Mouse (Mus musculus) MEL (cell line): ENCODE measurements around the gene Ksr1.

Source experiments
- CTCF ChIP-seq, 3 experiments: IDR thresholded peaks in 2 of 3; conservative IDR thresholded peaks in 1 of 3; 2 replicates each; pipeline ENCODE4 v1.5.1; 2011 to 2012; ENCODE audit warnings: low read length in 3 of 3, low read depth in 2 of 3, mild to moderate bottlenecking in 2 of 3, improper control_type of control experiment in 1 of 3, inconsistent platforms in 1 of 3, mixed read lengths in 1 of 3, moderate library complexity in 1 of 3; ENCODE audit not compliant: control insufficient read depth in 1 of 3, insufficient read depth in 1 of 3, poor library complexity in 1 of 3, severe bottlenecking in 1 of 3
- GABPA ChIP-seq: IDR thresholded peaks from 2 replicates; pipeline ENCODE4 v1.6.1; 2012; ENCODE audit warnings: low read depth, mild to moderate bottlenecking, inconsistent platforms, low read length, improper control_type of control experiment, moderate library complexity
- MAX ChIP-seq: IDR thresholded peaks from 2 replicates; pipeline ENCODE4 v1.6.1; 2011; ENCODE audit warnings: low read length, improper control_type of control experiment
- POLR2A ChIP-seq, 2 experiments: IDR thresholded peaks; 2 replicates each; pipeline ENCODE4 v1.6.1; 2011 to 2012; ENCODE audit warnings: low read length in 2 of 2, mild to moderate bottlenecking in 2 of 2, control low read depth in 1 of 2, improper control_type of control experiment in 1 of 2, low read depth in 1 of 2, moderate library complexity in 1 of 2; ENCODE audit not compliant: control insufficient read depth in 1 of 2, insufficient read depth in 1 of 2, poor library complexity in 1 of 2
- RAD21 ChIP-seq: IDR thresholded peaks from 2 replicates; pipeline ENCODE4 v1.6.1; 2011; ENCODE audit warnings: mild to moderate bottlenecking, low read depth, low read length, improper control_type of control experiment
- RCOR1 ChIP-seq: IDR thresholded peaks from 2 replicates; pipeline ENCODE4 v1.6.1; 2012; ENCODE audit warnings: low read depth, mild to moderate bottlenecking, inconsistent platforms, low read length, improper control_type of control experiment
- ZC3H11A ChIP-seq: IDR thresholded peaks from 2 replicates; pipeline ENCODE4 v1.6.1; 2012; ENCODE audit warnings: low read depth, mild to moderate bottlenecking, inconsistent platforms, low read length, improper control_type of control experiment

GRCm38 (mm10) chr11:79086787-79087186 lies 59.4 kb downstream of the Ksr1 start:
- TF ChIP-seq GABPA (no peak), CTCF (IDR thresholded peaks at IDR 0.05 in 2 of 3, conservative IDR thresholded peaks at IDR 0.05 in 1 of 3; ENCODE audit: control insufficient read depth in 1 of 3, insufficient read depth in 1 of 3, low read depth in 2 of 3, low read length in 3 of 3, poor library complexity in 1 of 3, severe bottlenecking in 1 of 3) (no peak), RAD21 (no peak), MAX (no peak), ZC3H11A (no peak), RCOR1 (no peak), POLR2A (IDR thresholded peaks at IDR 0.05; ENCODE audit: control insufficient read depth in 1 of 2, insufficient read depth in 1 of 2, low read depth in 1 of 2, low read length in 2 of 2, poor library complexity in 1 of 2) (no peak)
